Mouse (Mus musculus) c-Kit-positive CD71-negative TER-119-negative erythroid progenitor cells, embryonic 14.5 days (primary cell): ENCODE results near the gene Twist2.
A peak's percentile ranks its signal among the peaks of the same experiment; 100 is the strongest.

Experiments used
- DNase-seq: peaks from one replicate; pipeline ENCODE4 v3.0.0-alpha.2; 2013; ENCODE audit warnings: low read depth

Gene Twist2

DNA sequence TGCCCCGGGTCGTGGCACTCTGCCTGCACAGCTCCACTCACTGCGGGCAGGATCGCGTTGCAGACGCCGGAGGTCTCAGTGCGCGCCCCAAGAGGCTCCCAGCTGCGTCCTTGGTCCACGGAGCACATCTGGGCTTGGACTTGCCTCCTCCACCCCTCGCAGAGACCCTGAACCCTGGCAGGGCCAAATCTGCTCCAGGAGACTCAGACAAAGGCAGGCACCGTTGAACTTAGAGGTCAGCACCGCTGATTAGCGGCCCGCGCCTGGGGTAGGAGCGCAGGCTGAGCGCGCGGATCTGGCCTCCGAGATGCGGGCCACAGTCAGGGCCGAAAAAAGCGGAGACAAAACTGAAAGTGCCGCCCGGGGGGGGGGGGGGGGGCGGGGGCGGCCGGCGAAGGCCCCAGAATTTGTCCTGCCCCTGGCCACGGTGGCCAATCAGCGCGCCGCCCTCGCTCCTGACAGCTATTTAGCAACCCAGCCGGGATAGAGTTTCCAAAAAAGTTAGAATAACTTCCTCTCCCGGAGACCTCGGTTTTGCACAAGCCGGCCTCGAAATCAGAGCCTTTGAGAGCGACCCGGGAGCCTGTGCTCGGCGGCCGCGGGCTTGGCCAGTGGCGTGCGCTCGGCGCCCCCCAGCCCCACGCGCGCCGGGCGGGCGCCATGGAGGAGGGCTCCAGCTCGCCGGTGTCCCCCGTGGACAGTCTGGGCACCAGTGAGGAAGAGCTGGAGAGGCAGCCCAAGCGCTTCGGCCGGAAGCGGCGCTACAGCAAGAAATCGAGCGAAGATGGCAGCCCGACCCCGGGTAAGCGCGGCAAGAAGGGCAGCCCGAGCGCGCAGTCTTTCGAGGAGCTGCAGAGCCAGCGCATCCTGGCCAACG, at the start of gene Twist2:
Gene Twist2 (plus strand): TSS at position 495 of the 877 bp plus-strand sequence.
- DNase-seq = no peak

DNA sequence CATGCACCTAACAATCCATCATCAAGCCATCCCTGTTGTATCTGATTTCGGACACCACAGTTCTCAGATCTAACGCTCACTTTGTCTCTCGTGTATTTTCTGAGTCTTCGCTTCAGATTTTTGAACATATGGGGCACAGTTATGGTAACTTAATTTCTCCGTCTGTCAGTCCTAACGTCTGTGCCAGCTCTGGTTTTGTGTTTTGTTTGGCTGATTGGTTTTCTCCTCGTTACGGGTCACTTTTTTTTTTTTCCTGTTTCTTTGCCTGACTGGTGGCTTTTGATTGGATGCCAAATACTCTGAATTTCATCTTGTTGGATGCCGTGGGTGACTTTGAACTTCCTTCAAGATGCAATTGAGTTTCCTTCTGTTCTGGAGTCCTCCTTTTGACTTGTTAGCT, 48.3 kb upstream of the Twist2 start:
- DNase-seq = no peak

DNA sequence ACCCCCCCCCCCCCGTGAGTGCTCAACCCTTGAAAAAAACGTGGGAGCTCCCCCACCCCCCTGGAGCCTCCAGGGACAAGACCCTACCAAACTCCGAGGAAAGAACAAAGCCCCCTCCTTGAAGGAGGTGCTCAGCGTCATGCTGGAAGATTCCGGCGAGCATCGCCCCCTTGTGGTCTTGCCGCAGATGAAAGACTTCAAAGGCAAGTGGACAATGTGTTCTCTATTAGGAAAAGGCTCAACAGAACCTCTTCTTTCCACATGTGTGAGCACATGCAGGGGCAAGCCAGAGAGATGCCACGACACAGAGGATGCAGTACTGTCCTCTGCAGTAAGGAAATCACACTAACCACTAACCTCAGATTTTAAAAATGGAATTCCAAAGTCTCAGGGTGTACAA, 46.2 kb upstream of the Twist2 start:
- peak; percentile 19 for DNase-seq

DNA sequence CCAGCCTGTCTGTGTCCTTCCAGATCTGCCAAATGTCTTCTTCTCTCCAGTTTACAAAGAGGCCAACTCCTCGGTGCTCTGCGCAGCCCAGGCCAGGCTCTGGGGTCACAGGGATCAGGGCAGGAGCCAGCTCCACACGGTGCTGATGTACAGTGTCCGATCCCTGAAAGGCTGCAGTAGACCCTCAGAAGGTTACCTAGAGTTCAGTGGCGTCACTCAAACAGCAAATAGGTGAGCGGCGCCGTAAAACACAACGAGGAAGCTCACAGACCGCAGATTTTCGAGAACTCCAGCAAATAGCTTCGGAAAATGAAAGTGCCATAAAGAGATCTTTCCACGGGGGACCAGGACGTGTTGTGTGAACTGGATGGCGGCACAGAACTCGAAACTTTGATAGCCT, 44.0 kb upstream of the Twist2 start:
- no peak for DNase-seq

DNA sequence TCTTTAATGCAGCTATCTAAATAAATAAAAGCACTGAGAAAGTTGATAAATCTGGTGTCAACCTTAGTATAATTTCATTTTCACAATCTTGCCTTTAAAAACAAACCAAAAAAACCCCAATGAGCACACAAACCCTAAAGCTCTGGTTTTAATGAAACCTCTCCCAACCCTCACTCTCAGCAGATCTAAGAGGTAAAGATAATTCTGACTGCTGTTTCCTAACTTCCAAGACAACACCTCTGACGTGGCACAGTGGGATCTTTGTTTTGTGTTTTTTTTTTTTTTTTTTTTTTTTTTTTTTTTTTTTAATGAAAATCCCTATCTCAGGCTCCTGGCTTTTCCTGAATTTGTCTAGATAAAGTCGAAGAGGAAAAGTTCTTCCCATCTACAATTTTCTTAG, 43.1 kb upstream of the Twist2 start:
- DNase-seq = no peak

DNA sequence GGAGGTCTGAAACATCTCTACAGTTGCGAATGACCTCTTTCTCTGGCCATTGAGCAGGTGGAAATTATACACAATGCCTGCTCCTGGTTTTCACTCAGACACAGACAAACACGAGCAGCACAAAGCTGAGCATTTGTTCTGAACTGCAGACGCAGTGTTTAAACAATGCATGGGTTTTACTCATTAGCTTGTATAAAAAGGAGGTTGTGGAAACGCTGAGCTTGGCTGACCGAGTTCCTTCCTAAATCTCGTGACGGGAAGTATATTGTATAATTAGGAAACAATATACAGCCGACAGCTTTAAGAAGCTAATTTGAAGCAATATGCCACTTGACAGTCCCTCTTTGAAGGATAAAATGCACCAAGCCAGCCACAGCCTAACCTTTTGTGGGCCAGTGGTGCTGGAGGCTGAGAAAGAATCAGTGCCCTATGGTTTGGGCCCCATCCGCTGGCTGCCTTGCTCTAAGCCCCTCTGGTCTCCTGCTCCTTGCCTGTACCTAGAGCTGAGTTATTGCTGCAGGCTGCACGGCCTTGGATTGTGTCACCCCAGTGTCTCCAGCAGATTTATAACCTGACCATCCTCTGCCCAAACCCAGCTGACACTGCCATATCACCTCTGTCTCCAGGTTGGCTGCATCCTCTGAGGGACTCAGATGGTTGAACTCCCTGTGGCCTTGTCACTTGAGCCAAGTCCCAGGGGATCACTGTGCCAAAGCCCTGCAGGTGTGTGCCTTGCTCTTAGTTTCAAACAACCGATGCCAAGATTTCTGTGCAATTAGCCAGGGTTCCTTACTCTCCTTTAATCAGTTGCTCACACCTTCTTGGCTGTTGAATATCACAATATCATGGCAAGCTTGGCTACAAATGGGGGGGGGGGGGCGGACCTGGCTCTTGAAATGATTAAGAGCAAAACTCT, 42.4 kb upstream of the Twist2 start:
- DNase-seq = no peak

DNA sequence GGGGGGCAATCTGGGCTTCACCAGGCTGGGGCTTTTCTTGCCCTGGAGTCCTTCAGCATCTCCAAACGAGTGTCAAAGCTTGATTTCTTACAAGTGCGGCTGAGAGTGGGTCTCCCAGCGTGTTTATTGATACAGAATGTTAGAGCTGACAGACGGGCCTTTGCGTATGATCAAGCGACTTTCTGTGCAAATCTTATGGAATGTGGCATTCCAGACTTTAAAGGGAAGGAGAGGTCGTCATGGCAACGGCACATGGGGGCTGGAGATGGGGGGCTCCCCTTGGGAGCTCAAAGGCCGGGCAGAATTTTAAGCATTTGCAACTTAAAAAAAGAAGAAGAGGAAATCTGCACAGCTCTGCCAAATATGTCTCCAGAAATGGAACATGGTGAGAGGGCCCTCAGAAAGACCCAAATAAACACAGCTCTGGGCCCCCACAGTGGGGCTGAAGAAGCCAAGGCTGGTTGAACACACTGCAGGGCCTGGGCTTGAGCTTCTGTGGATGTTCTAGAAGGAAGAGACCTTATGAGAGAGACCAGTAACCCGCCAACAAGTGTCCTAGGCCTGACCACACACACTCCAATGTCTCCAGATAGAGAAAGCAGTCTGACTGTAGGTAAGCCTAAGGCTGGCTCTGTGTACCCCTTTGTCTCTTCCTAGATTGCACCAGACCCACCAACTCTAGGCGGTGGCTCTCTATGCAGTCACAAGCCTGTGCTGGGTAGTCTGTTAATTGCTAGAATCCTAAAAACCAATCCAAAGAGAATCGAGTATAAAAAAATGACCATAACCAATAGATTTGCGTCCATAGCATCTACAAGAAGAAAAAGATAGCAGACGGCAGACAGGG, 40.9 kb upstream of the Twist2 start:
- DNase-seq = no peak

DNA sequence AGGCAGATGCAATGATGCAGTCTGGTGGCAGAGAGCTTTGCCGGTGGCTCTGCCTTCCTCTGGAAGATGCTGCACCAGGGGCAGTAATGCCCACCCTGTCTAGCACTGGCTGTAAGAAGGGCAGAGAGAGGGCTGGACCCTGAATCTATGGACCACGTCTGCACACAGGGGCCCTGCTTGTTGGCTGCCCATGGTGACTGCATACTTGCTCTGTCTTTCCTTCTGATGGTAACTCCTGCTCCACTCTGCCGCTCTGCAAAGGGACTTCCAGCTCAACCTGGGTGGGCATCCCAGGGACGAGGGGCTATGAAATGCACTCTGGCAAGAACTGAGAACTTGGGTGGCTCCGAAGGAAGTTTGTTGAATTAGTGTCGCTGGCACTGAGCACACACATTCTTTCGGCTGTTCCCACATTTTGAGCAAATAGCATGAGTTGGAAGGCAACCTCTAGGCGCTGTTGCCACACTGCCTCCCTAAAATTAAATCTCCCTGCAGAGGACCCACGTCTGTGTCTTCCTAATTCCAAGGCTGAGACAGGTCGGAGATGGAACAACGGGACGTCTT, 38.7 kb upstream of the Twist2 start:
- no peak for DNase-seq

DNA sequence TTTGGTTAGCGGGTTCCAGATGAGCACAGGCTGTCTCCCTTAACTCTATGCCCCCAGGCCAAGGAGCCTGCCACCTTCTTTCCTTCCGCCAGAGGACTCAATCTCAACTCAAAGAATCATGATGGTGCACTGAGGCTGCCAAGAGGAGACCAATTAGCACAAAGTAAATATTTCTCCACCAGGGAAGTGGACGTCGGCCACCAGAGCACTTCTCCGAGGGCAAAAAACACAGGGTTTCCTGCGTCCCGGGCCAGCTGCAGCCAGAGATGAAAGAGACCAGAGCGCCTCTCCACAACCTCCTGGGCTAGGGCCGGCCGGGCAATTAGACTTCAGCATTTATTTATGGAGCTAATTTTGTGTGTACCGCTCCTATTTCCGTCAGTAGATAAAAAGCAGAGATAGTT, 31.0 kb upstream of the Twist2 start:
- DNase-seq = no peak

DNA sequence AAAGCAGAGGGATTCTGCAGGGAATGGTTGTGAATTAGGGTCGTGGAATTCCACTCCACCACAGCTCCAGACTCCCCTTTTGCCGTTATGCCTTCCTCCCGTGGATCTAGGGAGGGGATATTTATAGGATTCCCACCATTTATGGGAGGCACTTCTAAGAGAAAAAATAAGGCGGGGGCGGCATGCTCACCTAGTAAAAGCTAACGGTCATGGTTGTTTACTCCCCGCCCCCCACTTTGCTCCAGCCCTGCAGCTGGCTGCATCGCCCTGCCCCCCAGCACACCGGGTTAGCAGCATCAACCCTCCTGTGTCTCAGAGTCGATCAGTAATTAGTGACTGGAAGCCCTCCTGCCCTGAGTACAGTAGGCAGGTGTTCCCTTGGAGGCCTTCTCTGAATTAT, 30.6 kb upstream of the Twist2 start:
- DNase-seq = no peak

DNA sequence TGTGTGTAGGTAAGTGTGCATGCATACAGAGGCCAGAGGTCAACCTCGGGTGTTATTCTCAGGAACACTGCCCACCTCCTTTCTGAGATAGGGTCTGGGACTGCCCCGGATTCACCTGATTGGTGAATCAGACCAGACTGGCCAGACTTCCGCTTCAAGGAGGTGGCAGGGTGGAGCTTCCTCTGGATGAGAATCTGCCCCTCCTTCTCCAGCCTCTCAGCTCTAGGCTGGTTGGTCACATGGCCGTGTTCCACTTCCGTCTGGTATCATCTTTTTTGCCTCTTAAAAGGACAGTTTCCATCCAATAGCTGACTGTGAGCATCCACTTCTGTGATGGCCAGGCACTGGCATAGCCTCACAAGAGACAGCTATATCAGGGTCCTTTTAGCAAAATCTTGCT, 24.3 kb upstream of the Twist2 start:
- DNase-seq = no peak

DNA sequence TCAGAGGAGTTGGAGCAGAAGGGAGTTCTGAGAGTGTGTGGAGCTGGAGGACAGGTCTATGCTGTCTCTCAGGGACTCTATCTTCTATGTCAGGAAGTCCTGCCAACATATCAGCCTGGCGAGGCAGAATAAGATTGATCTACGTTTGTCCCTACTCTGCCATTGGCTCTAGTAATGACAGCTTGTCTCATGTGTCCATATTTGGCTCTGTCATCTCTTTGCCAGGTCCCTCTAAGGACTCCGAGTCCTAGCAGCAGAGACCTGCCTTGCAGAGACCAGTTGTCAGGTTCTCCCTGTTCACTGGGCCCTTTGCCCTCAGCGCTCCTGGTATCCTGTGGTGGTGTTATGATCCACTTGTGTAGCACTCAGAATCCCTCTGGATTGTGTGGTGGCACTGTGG, 21.4 kb upstream of the Twist2 start:
- no peak for DNase-seq

DNA sequence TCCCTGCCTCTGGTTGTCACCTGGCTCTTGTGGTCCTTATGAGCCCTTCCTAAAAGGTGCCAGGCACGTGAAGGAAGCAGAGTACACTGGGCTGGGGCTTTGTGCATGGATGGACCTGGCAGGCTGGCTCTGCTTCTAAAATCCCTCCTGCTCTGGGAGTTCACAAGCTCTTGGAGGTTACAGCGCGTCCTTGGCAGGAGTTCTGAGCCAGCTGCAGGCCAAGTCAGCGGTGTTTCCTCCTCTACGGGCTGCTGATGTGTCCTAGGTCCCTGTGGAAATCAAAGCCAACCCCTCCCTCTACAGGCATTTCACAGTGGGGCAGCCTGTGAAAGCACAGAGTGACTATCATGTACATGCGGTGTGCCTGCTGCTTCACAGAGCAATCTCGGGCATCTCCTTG, 20.1 kb upstream of the Twist2 start:
- DNase-seq = no peak

DNA sequence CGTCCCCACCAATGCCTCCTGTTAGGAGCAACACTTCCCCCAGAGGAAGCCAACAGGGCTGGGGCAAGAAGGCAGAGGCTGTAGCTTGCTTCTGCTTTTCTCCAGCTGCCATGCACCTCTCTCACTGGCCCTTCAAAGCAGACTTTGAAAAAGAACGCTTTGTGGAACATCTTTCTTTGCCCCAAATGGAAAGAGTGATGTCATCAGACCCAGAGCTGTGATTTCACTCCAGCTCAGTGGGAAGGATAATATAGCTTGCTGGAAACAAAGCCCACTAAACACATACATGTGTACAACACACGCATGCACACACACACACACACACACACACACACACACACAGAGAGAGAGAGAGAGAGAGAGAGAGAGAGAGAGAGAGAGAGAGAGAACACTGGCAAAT, 17.1 kb upstream of the Twist2 start:
- no peak for DNase-seq

DNA sequence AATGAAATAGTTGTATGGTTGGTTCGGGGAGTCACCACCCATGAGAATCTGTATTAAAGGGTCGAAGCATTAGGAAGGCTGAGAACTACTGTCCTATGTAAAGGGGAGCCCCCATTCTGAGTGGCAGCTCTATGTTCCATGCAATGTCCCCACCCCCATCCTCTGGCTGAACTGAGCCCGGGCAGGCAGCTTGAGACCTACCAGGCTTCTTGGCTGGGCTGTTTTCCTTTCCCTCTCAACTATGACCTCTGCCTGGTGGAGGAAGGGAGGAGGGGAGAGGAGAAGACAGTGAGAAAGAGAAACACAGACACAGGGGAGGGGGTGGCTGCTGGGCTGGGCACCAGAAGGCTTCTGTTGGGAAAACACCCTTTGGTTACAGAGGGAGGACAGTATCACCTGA, 1.9 kb upstream of the Twist2 start:
- no peak for DNase-seq

DNA sequence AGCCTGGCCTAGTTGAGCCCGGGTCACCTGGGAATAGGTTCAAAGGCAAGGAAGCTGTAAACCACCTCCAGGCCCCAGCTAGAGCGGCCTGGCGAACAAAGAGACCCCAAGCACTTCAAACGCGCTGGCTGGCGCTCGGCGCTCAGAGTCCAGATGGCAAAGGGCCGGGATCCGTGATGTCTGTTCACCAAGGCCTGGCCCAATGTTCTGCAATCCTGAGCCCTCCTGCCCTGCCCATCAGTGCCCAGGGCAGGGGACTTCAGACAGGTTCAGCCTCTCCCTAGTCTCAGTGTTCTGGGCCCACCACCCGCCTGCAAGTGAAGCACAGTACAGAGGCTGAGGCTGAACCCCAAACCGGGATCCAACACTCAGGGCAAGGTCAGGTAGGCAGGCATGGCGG, 913 bp upstream of the Twist2 start:
- no peak for DNase-seq

DNA sequence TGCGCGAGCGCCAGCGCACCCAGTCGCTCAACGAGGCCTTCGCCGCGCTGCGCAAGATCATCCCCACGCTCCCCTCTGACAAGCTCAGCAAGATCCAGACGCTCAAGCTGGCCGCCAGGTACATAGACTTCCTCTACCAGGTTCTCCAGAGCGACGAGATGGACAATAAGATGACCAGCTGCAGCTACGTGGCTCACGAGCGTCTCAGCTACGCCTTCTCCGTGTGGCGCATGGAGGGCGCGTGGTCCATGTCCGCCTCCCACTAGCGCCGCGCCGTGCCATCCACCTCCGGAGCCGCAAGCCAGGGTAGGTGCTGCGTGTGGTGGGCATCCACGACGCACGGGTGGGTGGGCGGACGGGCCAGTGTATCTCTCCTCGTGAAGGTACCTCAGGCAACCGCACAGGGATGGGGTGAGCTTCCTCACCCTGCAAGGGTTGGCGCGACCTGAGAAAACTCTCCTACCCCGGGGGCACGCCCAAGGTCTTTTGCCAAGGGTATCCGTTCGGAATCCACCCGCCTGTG, 644 bp downstream of the Twist2 start:
- no peak for DNase-seq

DNA sequence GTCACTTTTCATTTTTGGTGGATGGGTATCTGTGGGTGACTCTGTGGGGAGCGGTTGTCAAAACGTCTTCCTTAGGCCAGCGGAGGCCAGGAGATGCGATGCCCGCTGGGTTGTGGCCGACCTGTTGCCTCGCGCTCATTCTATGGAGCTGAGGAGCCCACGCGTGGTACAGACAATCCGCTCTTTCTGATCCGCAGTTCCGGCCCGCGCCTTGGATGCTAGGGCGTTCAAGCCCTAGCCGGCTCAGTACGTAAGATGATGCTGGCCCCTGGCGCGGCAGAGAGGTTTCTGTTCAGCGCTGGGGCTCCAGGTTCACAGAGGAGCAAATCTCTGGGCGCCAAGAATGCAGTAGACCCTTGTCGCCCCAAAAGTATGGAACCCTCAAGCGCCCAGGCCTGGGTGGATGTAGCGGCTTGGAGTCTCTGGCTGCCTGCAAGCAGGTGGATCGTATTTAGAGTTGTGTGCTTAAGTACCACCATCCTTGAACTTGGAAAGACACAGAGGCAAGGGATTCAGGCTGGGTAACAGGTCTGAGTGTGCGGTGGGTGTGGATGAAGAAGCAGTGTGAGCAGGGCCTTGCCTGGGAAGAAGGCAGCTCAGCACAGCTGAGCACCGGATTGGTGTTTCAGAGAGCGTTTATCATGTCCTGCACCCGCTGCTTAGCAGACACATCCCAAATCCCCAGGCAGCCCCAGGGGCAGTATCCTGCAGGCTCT, 1.3 kb downstream of the Twist2 start:
- DNase-seq = no peak

DNA sequence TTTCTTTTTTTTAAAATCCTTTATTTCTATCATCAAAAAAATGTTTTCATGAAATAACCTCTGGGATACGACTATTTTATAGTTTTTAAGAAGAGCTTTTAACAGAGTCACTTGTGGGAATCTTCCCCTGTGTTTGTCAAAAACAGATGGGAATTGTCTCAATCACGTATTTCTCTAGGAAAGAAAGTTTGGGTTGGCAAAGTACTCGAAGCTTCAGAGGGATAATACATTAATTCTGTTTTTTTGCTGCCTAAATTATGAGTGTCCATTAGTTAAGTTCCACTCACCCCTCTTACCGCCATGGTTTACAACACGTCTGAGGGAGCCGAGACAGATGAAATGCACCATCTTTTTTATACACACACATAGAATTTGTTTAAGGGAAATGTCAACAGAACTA, 2.2 kb downstream of the Twist2 start:
- DNase-seq = no peak

DNA sequence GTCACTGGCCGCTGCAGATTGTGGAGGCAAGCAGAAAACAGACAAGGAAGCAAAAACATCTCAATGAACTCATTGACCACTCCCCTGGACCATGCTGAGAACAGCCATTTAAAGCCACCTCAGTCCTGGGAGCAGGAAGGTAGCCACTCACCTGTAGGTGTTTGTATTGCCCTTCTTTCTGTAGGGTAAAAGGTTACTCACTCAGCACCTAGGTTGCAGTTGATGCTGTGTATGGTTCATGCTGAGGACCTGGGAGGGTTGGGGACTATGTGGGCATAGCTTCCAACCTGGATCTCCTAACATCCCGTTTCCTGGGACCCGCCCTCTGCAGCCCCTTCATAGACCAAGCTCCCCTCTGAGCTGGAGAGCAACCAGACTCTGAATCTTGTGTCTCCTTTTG, 14.8 kb downstream of the Twist2 start:
- no peak for DNase-seq

DNA sequence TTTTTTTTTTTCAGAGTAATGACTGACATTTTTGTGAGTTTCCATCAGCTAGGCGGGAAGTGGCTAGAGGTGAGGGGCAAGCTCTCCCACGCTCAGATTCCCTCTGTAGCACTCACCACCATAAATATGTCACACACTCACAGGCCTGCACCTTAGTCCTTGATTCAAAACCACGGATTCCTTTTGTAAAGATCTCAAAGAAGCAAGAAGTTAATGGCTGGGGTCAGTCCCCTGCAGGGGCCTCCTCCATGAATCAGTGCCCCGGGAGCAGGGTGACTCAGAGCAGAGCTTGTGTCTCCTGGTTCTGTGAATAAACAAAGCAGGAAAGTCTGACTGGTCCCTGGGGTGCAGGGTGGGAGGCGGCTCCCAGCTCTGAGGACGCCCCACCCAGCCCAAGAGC, 15.3 kb downstream of the Twist2 start:
- no peak for DNase-seq
